ENCODE assay signal across 15 mouse cellular contexts in the genomic region with DNA sequence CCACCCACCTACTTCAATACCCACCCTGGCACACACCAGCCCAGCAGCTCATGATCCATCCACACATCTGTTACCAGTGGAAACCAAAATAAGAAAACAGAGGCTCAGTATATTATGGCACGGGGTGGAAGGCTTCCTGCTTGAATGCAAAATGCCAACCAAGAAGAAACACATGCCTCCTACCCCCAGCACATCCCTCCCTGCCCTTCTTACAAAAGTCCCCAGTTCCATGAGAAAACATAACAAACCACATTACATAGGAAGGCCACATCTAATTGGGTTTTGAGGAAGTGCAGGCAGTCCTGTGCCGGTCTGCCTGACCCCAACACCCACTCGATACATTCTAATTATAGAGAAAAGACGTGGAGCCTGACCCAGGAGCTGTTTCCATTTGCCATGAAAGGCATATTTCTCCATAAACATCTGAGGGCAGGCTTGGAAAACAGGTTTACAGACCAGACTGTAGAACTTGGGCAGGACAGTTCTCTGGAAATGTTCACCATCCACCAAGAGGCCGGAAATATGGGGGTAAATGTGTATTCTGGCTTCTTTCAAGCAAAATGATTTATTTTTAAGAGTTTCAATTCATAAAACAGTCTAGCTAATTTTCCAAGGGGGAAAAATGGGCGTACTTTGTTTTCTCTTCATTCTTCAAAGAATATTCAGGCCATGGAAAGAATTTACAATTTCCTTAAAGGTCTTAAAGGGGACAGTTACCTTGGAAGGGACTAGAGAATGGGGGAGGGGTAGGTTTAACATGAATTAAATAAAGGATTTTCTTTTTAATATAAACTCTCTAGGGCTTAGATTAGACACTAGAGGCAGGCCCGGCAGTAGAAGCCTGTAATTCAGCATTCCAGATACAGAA.
DNase-seq lines count a peak whose midpoint lies in the region; ATAC-seq lines count a peak whose summit lies in the region.
"Had no signal": no experiment of that assay in that cellular context is flagged by ENCODE, and none has a peak within 500 bp of the region (broad histone marks: within the 10 kb centered on the region; RNA-seq: fewer than 3 reads in every experiment).

No protein-coding gene starts in this region.

- no peak overlapping the region for H3K9ac ChIP-seq in heart, embryonic 14.5 days (ENCODE audit: low read length)
- no peak overlapping the region for H3K9ac ChIP-seq in limb, embryonic 15.5 days
- no peak overlapping the region for H3K9ac ChIP-seq in hindbrain, embryonic 12.5 days
- H3K9ac ChIP-seq: lung, embryonic 15.5 days had no signal

- intact Hi-C loops in heart, postnatal 14 days (cut with DNase I): no loop called here

- no peaks in the 10 kb centered on the region for H3K36me3 ChIP-seq in heart, embryonic 14.5 days (ENCODE audit: control insufficient read depth, insufficient read depth, low read length)
- no peaks in the 10 kb centered on the region for H3K36me3 ChIP-seq in limb, embryonic 15.5 days
- no peaks in the 10 kb centered on the region for H3K36me3 ChIP-seq in hindbrain, embryonic 12.5 days
- H3K36me3 ChIP-seq: lung, embryonic 15.5 days; midbrain, embryonic 10.5 days had no signal

- no peaks in the 10 kb centered on the region for H3K9me3 ChIP-seq in heart, embryonic 14.5 days (ENCODE audit: control insufficient read depth, low read length)
- H3K9me3 ChIP-seq in limb, embryonic 15.5 days: no peaks in the 10 kb centered on the region
- H3K9me3 ChIP-seq in hindbrain, embryonic 12.5 days (replicated peaks): no peaks in the 10 kb centered on the region
- H3K9me3 ChIP-seq: lung, embryonic 15.5 days; midbrain, embryonic 10.5 days had no signal

- 0 out of 2 replicates have a peak, but pooled peaks have one; percentile 9 for ATAC-seq in heart, embryonic 14.5 days (ENCODE audit: insufficient number of reproducible peaks, insufficient read depth, low FRiP score, low read depth)
- peak; percentile 71 for ATAC-seq in common myeloid progenitor, adult 5-6 weeks (replicated peaks; ENCODE audit: low read depth, poor library complexity, severe bottlenecking)
- ATAC-seq in granulocyte monocyte progenitor cell, adult 5-6 weeks (replicated peaks; ENCODE audit: poor library complexity, severe bottlenecking): peak; percentile 83
- peak; percentile 71 for ATAC-seq in limb, embryonic 15.5 days (ENCODE audit: insufficient number of reproducible peaks, low FRiP score, low TSS enrichment, low read depth)
- ATAC-seq in hindbrain, embryonic 12.5 days (ENCODE audit: low FRiP score): no peak
- ATAC-seq: inflammation-experienced regulatory T-cells, adult 6 months had no signal

- no peak overlapping the region for H3K4me2 ChIP-seq in heart, embryonic 14.5 days (ENCODE audit: low read length)
- no peak overlapping the region for H3K4me2 ChIP-seq in limb, embryonic 15.5 days
- H3K4me2 ChIP-seq in hindbrain, embryonic 12.5 days (replicated peaks): no peak overlapping the region
- H3K4me2 ChIP-seq: liver, embryonic 11.5 days; lung, embryonic 15.5 days had no signal

- H3K27ac ChIP-seq in heart, embryonic 14.5 days (replicated peaks in 1 of 2; ENCODE audit: control insufficient read depth in 1 of 2, insufficient read depth in 1 of 2, low read depth in 2 of 2, low read length in 2 of 2): peak overlapping the region; percentile 21 to 54
- peak overlapping the region; percentile 83 for H3K27ac ChIP-seq in limb, embryonic 15.5 days
- no peak overlapping the region for H3K27ac ChIP-seq in hindbrain, embryonic 12.5 days
- H3K27ac ChIP-seq: lung, embryonic 15.5 days; midbrain, embryonic 10.5 days had no signal

- H3K27me3 ChIP-seq in heart, embryonic 14.5 days (ENCODE audit: control insufficient read depth, insufficient read depth, low read length): no peaks in the 10 kb centered on the region
- H3K27me3 ChIP-seq in limb, embryonic 15.5 days: no peaks in the 10 kb centered on the region
- no peaks in the 10 kb centered on the region for H3K27me3 ChIP-seq in hindbrain, embryonic 12.5 days
- H3K27me3 ChIP-seq: lung, embryonic 15.5 days had no signal

- H3K4me1 ChIP-seq in heart, embryonic 14.5 days (ENCODE audit: control insufficient read depth in 2 of 2, insufficient read depth in 2 of 2, low read length in 2 of 2): peaks cover 13 to 17% of the 10 kb centered on the region in 2 experiments
- H3K4me1 ChIP-seq in limb, embryonic 15.5 days: peaks cover 40% of the 10 kb centered on the region
- H3K4me1 ChIP-seq in hindbrain, embryonic 12.5 days: peaks cover 2% of the 10 kb centered on the region; the same call in 1 of the 2 replicates
- H3K4me1 ChIP-seq: lung, embryonic 15.5 days; midbrain, embryonic 10.5 days had no signal

- WGBS in heart, embryonic 14.5 days: 33% methylated on average over 7 of the region's 7 CpGs
- WGBS in limb, embryonic 15.5 days: 21% methylated on average over 7 of the region's 7 CpGs
- 74% methylated on average over 7 of the region's 7 CpGs for WGBS in hindbrain, embryonic 12.5 days

- no peak overlapping the region for H3K4me3 ChIP-seq in heart, embryonic 14.5 days (ENCODE audit: control insufficient read depth in 1 of 2, insufficient read depth in 1 of 2, low read depth in 1 of 2, low read length in 2 of 2)
- no peak overlapping the region for H3K4me3 ChIP-seq in limb, embryonic 15.5 days
- no peak overlapping the region for H3K4me3 ChIP-seq in hindbrain, embryonic 12.5 days
- H3K4me3 ChIP-seq: lung, embryonic 15.5 days; midbrain, embryonic 10.5 days had no signal

- DNase-seq in heart, postnatal 14 days: no peak
- DNase-seq in adrenal gland, postnatal 10 days: no peak
- DNase-seq in adrenal gland, postnatal 25 days: no peak
- DNase-seq: cerebellum, adult 18-20 months; right cerebral cortex, postnatal 14 days; thymus, postnatal 25 days had no signal
